Mouse (Mus musculus) G1E (cell line): ENCODE measurements at regions not wholly inside any gene's neighbourhood (a gene's known extent, or its start where the extent isn't known, plus 50 kb on each side); places are given as distances from the start of the nearest gene placed in this dataset.

Source experiments
- ATAC-seq: 2 replicates; pipeline ENCODE4 v1.8.0; 2016; ENCODE audit warnings: mild to moderate bottlenecking; ENCODE audit not compliant: insufficient number of reproducible peaks, poor library complexity, low FRiP score, severe bottlenecking; ENCODE audit errors: extremely low read depth
- DNase-seq: peaks from one replicate; pipeline ENCODE4 v3.0.0; 2012; ENCODE audit warnings: low spot score
- H3K27me3 ChIP-seq: 2 replicates; pipeline ENCODE4 v1.6.1; 2012; ENCODE audit warnings: mild to moderate bottlenecking, low read length, inconsistent platforms; ENCODE audit not compliant: insufficient read depth
- H3K36me3 ChIP-seq: replicated peaks from 2 replicates; pipeline ENCODE3; 2012; ENCODE audit warnings: mild to moderate bottlenecking, inconsistent platforms
- H3K4me1 ChIP-seq: 2 replicates; pipeline ENCODE4 v1.6.1; 2012; ENCODE audit warnings: low read depth, low read length, inconsistent platforms, mixed read lengths; ENCODE audit not compliant: insufficient read depth
- H3K4me3 ChIP-seq: 2 replicates; pipeline ENCODE4 v1.5.1; 2012; ENCODE audit warnings: low read depth, mild to moderate bottlenecking, inconsistent platforms, low read length, moderate library complexity, mixed read lengths
- H3K9me3 ChIP-seq: replicated peaks from 2 replicates; pipeline ENCODE4 v1.6.1; 2012; ENCODE audit warnings: inconsistent platforms
- CTCF ChIP-seq: IDR thresholded peaks from 2 replicates; pipeline ENCODE4 v1.5.1; 2012; ENCODE audit warnings: low read depth, low read length, inconsistent platforms, mixed read lengths
- GATA1 ChIP-seq: IDR thresholded peaks from 2 replicates; pipeline ENCODE4 v1.6.1; 2012; ENCODE audit warnings: borderline replicate concordance, low read length, inconsistent platforms, mixed read lengths
- GATA2 ChIP-seq: IDR thresholded peaks from 2 replicates; pipeline ENCODE4 v1.6.1; 2012; ENCODE audit warnings: low read depth, low read length, inconsistent platforms, borderline replicate concordance
- POLR2AphosphoS5 ChIP-seq: IDR thresholded peaks from 2 replicates; pipeline ENCODE4 v1.6.1; 2012; ENCODE audit warnings: low read depth, low read length, inconsistent platforms; ENCODE audit not compliant: insufficient replicate concordance
- TAL1 ChIP-seq: conservative IDR thresholded peaks from 2 replicates; pipeline ENCODE4 v1.6.1; 2012; ENCODE audit warnings: low read depth, low read length, inconsistent platforms, mixed read lengths

DNA sequence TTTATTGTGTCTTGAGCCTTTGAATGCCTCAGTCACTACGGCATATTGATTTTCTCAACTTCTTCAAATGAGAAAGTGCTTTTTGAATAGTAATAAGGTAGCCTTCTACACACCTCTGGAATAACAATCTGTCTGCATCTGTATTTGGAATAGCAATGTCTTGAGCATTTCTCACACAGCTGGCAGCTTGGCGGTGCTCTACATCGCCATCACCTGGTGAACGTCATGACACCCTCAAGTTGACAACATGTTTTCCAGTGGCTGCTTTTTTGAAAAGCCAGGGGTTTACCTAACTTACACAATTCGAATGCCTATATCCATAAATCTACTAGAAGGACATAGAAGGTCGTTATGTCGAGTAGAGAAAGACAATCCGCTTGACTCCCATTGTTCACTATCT is 51.5 kb upstream of the Snrpb2 start:
- H3K36me3 ChIP-seq: no peaks in the 10 kb centered on the region
- ATAC-seq: no peak
- no peaks in the 10 kb centered on the region for H3K9me3 ChIP-seq
- no peak overlapping the region for H3K4me3 ChIP-seq
- no peak for TF ChIP-seq GATA2
- TF ChIP-seq POLR2AphosphoS5: no peak
- TF ChIP-seq CTCF: no peak
- no peak for TF ChIP-seq TAL1
- TF ChIP-seq GATA1: no peak
- H3K4me1 ChIP-seq: no peaks in the 10 kb centered on the region
- DNase-seq: no peak
- no peaks in the 10 kb centered on the region for H3K27me3 ChIP-seq
